Mouse (Mus musculus) embryonic facial prominence, embryonic 15.5 days (tissue): ENCODE measurements around the gene Asic1. TPM values are rescaled to one million over a fixed set of nuclear protein-coding genes. Genes with fewer than 3 reads are reported as not detected.

Source experiments
- ATAC-seq: fragments of 200-750 bp; cut with Nextera tagmentation; 2 replicates; pipeline ENCODE4 v1.8.0; 2017; ENCODE audit warnings: low read depth, moderate TSS enrichment; ENCODE audit not compliant: insufficient number of reproducible peaks, low FRiP score, low TSS enrichment
- H3K27ac ChIP-seq: fragments of 300-500 bp; sonication (generic); replicated peaks from 2 replicates; pipeline ENCODE4 v1.5.1; 2015; ENCODE audit warnings: mild to moderate bottlenecking, inconsistent platforms
- H3K27me3 ChIP-seq: fragments of 300-500 bp; sonication (generic); 2 replicates; pipeline ENCODE4 v1.6.1; 2015; ENCODE audit warnings: inconsistent platforms
- H3K36me3 ChIP-seq: fragments of 300-500 bp; sonication (generic); 2 replicates; pipeline ENCODE4 v1.6.1; 2015; ENCODE audit warnings: mild to moderate bottlenecking, inconsistent platforms
- H3K4me1 ChIP-seq: fragments of 300-500 bp; sonication (generic); 2 replicates; pipeline ENCODE4 v1.6.1; 2015; ENCODE audit warnings: inconsistent platforms
- H3K4me2 ChIP-seq: fragments of 300-500 bp; sonication (generic); replicated peaks from 2 replicates; pipeline ENCODE4 v1.6.1; 2015; ENCODE audit warnings: mild to moderate bottlenecking, inconsistent platforms
- H3K4me3 ChIP-seq: fragments of 300-500 bp; sonication (generic); replicated peaks from 2 replicates; pipeline ENCODE4 v1.5.1; 2015; ENCODE audit warnings: mild to moderate bottlenecking, inconsistent platforms
- H3K9ac ChIP-seq: fragments of 300-500 bp; sonication (generic); 2 replicates; pipeline ENCODE4 v1.6.1; 2015; ENCODE audit warnings: inconsistent platforms
- H3K9me3 ChIP-seq: fragments of 300-500 bp; sonication (generic); replicated peaks from 2 replicates; pipeline ENCODE4 v1.6.1; 2016; ENCODE audit warnings: inconsistent platforms
- WGBS: fragments of 180-500 bp; shearing (Covaris S2); methylation state at CpG from one replicate; pipeline ENCODE4 v1.1.7; 2015; 5-methylcytosine and 5-hydroxymethylcytosine counted together
- polyA plus RNA-seq: library from polyadenylated mRNA; unstranded; fragments of >200 nt; fragmentation: Nextera tagmentation; extraction: Ambion mirVana; gene quantifications from 2 replicates; pipeline ENCODE4 v1.2.1, GENCODE M21; 2015

Gene Asic1
- polyA plus RNA-seq, 1 experiment from 2014 or later = 4.6 TPM

DNA sequence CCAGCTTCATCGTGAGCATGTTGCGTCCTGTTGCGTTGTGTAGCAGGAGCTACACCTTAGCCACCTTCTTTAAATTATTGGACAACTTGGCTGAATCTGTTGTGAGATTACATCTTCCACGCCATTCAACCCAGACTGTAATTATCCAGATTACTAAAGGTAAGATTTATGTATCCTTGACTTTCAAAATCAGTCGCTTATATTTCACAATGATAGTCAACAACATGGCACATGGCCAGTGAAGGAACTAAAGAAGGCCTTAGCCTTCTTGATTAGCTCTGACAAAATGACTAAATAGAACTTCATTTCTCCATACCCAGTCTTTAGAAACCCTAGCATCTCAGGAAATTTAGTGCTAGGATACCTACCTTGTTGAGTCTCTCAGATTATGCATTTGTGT, 63.0 kb downstream of the Asic1 start:
- WGBS = 79% methylated on average over 5 of the region's 5 CpGs
- no peak for ATAC-seq

DNA sequence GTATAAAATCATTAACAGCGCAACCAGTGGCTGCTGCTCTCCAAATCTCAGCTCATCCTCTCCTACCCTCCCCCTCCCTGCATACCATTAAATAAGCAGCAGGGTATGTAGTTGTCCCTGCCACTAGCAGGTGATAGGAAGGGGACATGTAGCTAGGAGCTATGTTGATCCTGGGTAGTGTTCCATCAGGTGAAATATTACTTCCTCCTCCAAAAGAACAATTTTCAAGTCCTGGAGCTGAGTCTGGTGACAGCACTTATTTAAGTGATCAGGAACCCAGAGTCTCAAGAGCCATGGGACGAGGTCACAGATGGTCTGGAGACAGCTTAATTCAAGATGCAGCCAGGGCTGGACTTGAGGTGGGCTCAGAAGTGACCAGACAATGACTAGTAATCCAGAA, 65.5 kb downstream of the Asic1 start:
- Histone ChIP-seq H3K36me3 (peaks cover 76% of the 10 kb centered on the region), H3K27ac (no peak overlapping the region), H3K4me3 (no peak overlapping the region), H3K4me1 (no peaks in the 10 kb centered on the region), H3K9ac (no peak overlapping the region), H3K4me2 (no peak overlapping the region), H3K9me3 (no peaks in the 10 kb centered on the region), H3K27me3 (no peaks in the 10 kb centered on the region)
- no peak for ATAC-seq
- WGBS = 94% methylated on average over 2 of the region's 2 CpGs

More for the DNA sequence above, 63.0 kb downstream of the Asic1 start:
- Histone ChIP-seq H3K27me3 (no peaks in the 10 kb centered on the region), H3K9me3 (no peaks in the 10 kb centered on the region), H3K4me2 (no peak overlapping the region), H3K4me3 (no peak overlapping the region), H3K4me1 (no peaks in the 10 kb centered on the region), H3K9ac (no peak overlapping the region), H3K27ac (no peak overlapping the region), H3K36me3 (peaks cover 69% of the 10 kb centered on the region)

- H3K27ac ChIP-seq = no peak overlapping the region
- 88% methylated on average over 11 of the region's 11 CpGs for WGBS
- no peak overlapping the region for H3K4me2 ChIP-seq
- ATAC-seq = no peak
- no peak overlapping the region for H3K4me3 ChIP-seq
- H3K36me3 ChIP-seq = peaks cover 82% of the 10 kb centered on the region
- H3K27me3 ChIP-seq = no peaks in the 10 kb centered on the region
- no peaks in the 10 kb centered on the region for H3K4me1 ChIP-seq
- H3K9ac ChIP-seq = no peak overlapping the region
- no peaks in the 10 kb centered on the region for H3K9me3 ChIP-seq
These were observed 66.5 kb downstream of the Asic1 start for GRCm38 (mm10) chr15:99736675-99737074.

DNA sequence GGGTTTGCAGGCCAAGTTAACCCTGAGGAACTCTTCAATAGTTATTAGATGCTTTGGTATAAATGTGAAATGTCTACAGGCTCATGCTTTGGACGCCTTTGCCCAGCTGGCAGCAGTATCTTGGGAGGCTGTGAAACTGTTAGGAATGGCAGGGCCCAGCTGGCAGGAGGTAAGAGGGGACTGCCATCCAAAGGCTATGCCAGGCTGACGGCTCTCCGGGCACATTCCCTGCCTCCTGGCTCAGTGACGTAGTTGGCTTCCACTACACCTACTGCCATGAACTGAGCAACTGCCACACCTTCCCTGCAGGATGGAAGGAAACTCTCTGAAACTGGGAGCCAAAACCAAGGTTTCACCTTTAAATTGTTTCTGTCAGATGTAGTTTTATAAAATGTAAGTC, 70.1 kb downstream of the Asic1 start:
- Histone ChIP-seq H3K4me1 (no peaks in the 10 kb centered on the region), H3K27me3 (no peaks in the 10 kb centered on the region), H3K27ac (no peak overlapping the region), H3K4me2 (no peak overlapping the region), H3K9me3 (no peaks in the 10 kb centered on the region), H3K36me3 (peaks cover 85% of the 10 kb centered on the region), H3K9ac (no peak overlapping the region), H3K4me3 (no peak overlapping the region)
- 94% methylated on average over 4 of the region's 4 CpGs for WGBS
- ATAC-seq = no peak

Other genes with a start within 250 kb of the Asic1 start
- 11.7 and 14.9 TPM in 2 replicates for gene Nckap5l, start 212.6 kb upstream of the Asic1 start, polyA plus RNA-seq
- 13.1 and 13.4 TPM in 2 replicates for gene Bcdin3d, start 195.6 kb upstream of the Asic1 start, polyA plus RNA-seq
- gene Faim2, start 142.2 kb upstream of the Asic1 start, polyA plus RNA-seq = 3.3 and 7.3 TPM in 2 replicates
- gene Aqp2, start 91.3 kb upstream of the Asic1 start, polyA plus RNA-seq = not detected in 2 replicates
- gene Aqp5, start 79.6 kb upstream of the Asic1 start, polyA plus RNA-seq = 3.5 and 6.0 TPM in 2 replicates
- gene Aqp6, start 69.0 kb upstream of the Asic1 start, polyA plus RNA-seq = not detected in 2 replicates
- 110 and 118 TPM in 2 replicates for gene Racgap1, start 18.7 kb upstream of the Asic1 start, polyA plus RNA-seq
- 37.4 and 40.1 TPM in 2 replicates for gene Smarcd1, start 31.8 kb downstream of the Asic1 start, polyA plus RNA-seq
- gene Gm17349, start 35.1 kb downstream of the Asic1 start, polyA plus RNA-seq = not detected in 2 replicates
- 0.76 and 1.0 TPM in 2 replicates for gene Gpd1, start 47.1 kb downstream of the Asic1 start, polyA plus RNA-seq
- gene Cox14, start 55.2 kb downstream of the Asic1 start, polyA plus RNA-seq = 178 and 181 TPM in 2 replicates
- 73.7 and 78.3 TPM in 2 replicates for gene Cers5, start 102.5 kb downstream of the Asic1 start, polyA plus RNA-seq
- 87.1 and 90.8 TPM in 2 replicates for gene Lima1, start 205.1 kb downstream of the Asic1 start, polyA plus RNA-seq